Mouse (Mus musculus): ENCODE measurements around the gene Snx12.

DNA sequence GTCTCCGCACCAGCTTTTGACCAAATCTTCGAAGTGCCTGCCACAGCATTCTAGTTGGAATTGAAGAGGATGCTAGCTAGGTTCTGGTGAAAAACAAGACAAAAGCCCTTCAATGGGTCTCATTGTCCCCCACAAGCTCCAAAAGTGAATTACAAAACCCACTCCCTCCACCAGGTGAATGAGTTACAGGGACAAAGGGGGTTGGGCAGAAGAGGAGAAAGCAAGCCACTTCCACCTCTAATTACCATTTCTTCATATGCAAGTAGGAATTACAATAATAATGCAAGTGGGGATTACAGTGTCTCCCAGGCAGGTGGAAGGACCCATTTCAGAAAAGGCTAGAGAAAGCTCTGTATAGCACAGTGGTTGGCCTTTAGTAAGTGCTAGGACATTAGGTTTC is 138.2 kb downstream of the Snx12 start:
- no peak for TF ChIP-seq CTCF (IDR thresholded peaks at IDR 0.05; ENCODE audit: low read depth, low read length)
- no peak for TF ChIP-seq POLR2A (IDR thresholded peaks at IDR 0.05; ENCODE audit: extremely low read depth, insufficient read depth, low read length)
